Mouse (Mus musculus): ENCODE results near the gene Mbd6. TPM values are rescaled to one million over a fixed set of nuclear protein-coding genes. Genes with fewer than 3 reads are reported as not detected.

Gene Mbd6
- total RNA-seq, 4 experiments from 2014 or later: 56.3 to 61.6 (median 56.8) TPM

GRCm38 (mm10) chr10:127289573-127290191 lies 864 bp upstream of the Mbd6 start:
- DNase-seq (ENCODE audit: low spot score in 2 of 2): peak in 1 of 2 experiments; percentile 45

- no peak for DNase-seq (ENCODE audit: low spot score in 2 of 2)
These were observed 454 bp downstream of the Mbd6 start for GRCm38 (mm10) chr10:127288328-127288799.

DNA sequence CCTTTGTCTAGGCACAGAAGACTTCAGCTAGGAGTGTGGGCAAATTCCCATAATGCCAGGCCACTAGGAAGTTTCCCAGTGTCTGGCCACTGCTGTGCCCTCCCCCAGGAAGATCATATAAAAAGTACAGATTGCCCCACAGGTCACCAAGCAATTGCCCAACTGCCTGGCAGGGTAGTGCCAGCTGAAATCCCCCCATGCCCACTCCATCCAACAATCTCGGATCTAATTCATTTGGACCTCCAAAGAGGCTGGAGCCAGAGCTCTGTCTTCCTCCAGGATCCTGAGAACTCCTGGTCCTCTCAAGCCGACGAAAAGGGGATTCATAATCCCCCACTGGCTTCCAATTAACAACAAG lies 903 bp downstream of the Mbd6 start:
- no peak for DNase-seq (ENCODE audit: low spot score in 2 of 2)

DNA sequence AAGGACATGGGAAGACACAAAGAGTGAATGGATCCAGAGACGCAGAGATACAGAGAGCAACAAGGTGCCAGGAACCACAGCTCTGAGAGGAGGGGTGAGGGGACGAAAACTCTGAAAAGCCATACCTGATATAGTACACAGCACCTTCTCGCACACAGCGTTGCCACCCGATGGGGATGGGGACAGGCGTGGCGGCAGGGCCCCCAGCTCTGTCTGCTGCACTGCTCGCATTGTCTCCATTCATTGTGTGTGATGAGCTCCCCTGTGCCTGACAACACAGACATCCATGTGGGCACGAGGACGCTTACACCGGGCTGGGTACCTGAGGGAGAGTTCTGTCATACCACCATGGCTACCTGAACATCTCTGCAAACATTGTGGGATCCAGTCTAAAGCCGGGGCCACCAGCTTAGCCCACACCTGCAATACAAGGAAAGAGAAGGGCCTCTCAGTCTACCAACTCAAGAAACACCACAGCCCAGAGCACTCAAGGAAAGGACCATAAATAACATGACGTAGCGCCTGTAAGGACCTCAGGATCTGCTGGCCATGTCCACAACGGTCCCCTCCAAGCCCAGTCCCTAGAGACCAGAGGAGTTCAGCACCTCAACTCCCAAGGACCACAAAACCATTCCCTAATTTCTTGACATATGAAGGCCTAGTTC lies 1.4 kb downstream of the Mbd6 start:
- DNase-seq (ENCODE audit: low spot score in 2 of 2): no peak

DNA sequence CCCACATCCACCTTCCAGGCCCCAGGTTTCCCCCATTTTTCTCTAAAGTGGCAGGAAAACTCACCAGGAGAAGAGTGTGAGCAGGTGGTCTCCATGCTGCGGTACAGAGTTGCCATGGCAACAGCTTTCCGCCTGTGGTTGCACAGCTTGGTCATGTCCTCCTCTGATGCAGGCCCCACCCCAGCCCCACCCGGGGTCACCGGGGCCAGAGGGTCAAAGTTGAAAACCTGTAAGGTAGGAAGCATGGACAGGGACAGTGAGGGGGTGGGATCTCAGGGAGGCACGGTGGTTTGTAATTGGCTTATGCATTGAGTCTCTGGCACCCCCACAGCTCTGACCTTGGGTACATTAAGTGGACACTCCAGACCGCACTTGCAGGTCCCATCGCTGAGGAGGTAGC lies 2.1 kb downstream of the Mbd6 start:
- no peak for DNase-seq (ENCODE audit: low spot score in 2 of 2)

GRCm38 (mm10) chr10:127286194-127286593 lies 2.6 kb downstream of the Mbd6 start:
- DNase-seq (ENCODE audit: low spot score in 2 of 2): no peak

GRCm38 (mm10) chr10:127285644-127286043 lies 3.2 kb downstream of the Mbd6 start:
- no peak for DNase-seq (ENCODE audit: low spot score in 2 of 2)

- no peak for DNase-seq (ENCODE audit: low spot score in 2 of 2)
These were observed 3.9 kb downstream of the Mbd6 start for GRCm38 (mm10) chr10:127284724-127285500.

GRCm38 (mm10) chr10:127284105-127284622 lies 4.7 kb downstream of the Mbd6 start:
- no peak for DNase-seq (ENCODE audit: low spot score in 2 of 2)

DNA sequence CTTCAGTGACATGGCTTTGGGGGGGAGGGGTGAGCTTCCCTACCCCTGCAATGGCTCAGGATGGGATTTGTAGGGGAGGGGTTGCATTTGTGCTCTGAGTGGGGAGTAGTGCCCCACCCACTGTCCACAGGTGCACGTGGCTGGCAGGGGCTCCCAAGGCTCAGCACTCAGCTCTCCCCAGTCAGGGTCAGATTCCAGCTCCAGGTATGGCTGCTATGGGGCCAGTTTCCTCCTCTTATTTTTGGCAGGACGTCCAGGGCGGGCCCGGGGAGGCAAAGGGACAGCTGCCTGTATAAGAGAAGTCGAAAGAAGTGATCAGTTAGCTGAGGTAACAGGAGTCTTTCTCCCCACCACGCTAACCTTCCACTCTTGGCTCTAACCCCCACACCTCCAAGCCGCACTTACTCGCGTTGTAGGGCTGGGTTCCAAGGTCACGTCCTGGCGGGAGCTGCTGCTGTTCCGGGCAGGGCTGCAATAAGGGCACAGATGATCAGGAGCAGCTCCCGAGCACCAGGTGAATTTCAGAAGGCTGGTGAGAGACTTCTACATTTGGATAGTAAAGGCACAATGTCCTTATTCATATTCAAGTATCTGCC lies 6.1 kb downstream of the Mbd6 start:
- no peak for DNase-seq (ENCODE audit: low spot score in 2 of 2)

DNA sequence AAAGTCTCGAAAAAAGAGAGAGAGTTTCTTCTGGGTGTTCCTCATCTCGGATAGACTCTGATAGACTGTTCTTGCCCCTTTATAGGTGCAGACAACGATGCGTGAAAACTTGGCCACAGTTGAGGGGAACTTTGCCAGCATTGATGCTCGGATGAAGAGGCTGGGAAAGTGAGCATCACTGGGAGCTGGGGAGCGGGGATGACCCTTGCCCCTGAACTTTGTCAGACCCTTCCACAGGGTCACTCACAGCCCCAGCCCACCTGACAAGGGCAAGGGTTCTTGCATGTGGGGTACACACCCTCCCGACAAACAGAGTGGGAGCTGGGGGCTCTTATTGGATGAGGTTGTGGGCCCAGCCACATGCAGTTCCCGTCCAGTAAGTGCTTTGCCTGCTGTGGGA lies 7.5 kb downstream of the Mbd6 start:
- DNase-seq (ENCODE audit: low spot score in 2 of 2): no peak

DNA sequence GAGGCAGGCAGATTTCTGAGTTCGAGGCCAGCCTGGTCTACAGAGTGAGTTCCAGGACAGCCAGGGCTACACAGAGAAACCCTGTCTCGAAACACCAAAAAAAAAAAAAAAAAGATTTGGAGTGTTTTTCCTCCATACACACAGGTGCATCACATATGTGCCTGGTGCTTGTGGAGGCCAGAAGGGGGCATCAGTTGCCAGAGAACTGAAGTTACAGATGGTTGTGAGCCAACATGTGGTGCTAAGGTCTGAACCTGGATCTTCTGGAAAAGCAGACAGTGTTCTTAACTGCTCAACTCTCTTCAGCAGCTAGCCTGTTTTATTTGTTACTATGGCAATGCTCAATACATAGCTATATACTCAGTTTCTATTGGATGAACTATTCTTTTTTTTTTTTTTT lies 9.1 kb downstream of the Mbd6 start:
- DNase-seq (ENCODE audit: low spot score in 2 of 2): no peak

DNA sequence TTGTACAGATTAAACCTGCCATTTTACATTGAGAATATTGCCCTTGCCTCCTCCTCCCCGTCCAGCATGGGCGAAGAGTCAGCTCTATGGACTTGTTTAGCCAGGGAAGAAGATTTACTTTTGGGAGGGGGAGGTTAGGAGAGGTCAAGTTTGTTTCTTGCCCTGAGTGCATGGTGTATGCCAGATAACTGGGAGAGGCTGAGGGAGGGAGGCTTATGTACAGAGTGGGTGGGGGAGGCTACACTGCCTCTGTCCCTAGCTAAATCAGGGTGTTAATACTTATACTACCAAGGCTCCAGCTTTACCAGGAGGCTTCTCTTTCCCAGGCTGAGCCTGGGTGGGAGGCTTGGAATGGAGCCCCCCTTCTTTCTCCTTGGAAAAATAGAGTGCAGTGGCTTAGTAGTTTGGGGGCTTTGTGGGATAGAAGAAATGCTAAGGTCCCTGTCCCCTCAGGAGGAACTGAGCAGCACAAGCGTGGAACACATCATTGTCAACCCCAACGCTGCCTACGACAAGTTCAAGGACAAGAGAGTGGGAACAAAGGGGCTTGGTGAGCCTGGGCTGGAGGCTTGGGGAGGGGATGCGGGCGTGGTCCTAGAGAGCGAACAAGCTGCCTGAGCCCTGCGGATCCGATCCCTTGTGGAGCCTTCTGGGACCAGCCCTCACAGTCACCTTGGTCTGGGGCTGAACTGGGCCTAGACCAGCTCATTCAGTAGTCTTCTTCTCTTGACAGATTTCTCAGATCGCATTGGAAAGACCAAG lies 14.4 kb downstream of the Mbd6 start:
- DNase-seq (ENCODE audit: low spot score in 2 of 2): no peak

- DNase-seq (ENCODE audit: low spot score in 2 of 2): no peak
These were observed 16.4 kb downstream of the Mbd6 start for GRCm38 (mm10) chr10:127272371-127272770.

GRCm38 (mm10) chr10:127269884-127270283 lies 18.9 kb downstream of the Mbd6 start:
- DNase-seq (ENCODE audit: low spot score in 2 of 2): no peak

- no peak for DNase-seq (ENCODE audit: low spot score in 2 of 2)
These were observed 19.8 kb downstream of the Mbd6 start for GRCm38 (mm10) chr10:127269036-127269435.

DNA sequence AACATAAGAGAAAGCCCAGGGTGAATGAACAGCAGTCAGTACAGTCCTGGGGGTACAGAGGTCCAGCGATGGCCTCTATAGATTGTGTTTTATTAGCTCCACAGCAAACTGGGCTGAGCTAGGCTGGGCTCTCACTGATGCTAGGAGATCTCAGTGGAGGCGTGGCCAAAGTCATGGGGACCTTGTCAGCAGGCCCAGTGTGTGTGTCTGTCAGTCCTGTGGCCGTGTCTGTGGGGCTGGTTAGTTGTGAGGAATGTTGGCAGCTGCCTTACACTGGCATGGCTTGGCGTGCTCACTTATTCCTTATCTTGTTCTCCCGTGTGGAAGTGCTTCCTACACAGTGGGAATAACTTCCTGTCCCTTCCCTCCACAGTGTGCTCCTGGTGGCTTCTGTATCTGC lies 20.4 kb downstream of the Mbd6 start:
- DNase-seq (ENCODE audit: low spot score in 2 of 2): no peak

- DNase-seq (ENCODE audit: low spot score in 2 of 2): no peak
These were observed 21.5 kb downstream of the Mbd6 start for GRCm38 (mm10) chr10:127267318-127267717.

- peak; percentile 96 for DNase-seq (ENCODE audit: low spot score in 2 of 2)
These were observed 22.4 kb downstream of the Mbd6 start, which contains the start of gene Dctn2 for GRCm38 (mm10) chr10:127266112-127267091. Gene Dctn2, plus strand, starts transcription at chr10:127266368.

- no peak for DNase-seq (ENCODE audit: low spot score in 2 of 2)
These were observed 23.1 kb downstream of the Mbd6 start for GRCm38 (mm10) chr10:127265727-127266111.
